Mouse (Mus musculus) thymus, postnatal 36 days (tissue): Measurements from ENCODE around the gene Psg26.
"Not testable (repeated sequence)": the region's sequence is repeated elsewhere in the genome, so short reads cannot be mapped to it uniquely, and the experiment has no call there.

ENCODE experiments used
- DNase-seq, 2 experiments: peaks; one replicate each; pipeline ENCODE4 v3.0.0; 2022; ENCODE audit warnings: mixed read lengths in 2 of 2

Gene Psg26

DNA sequence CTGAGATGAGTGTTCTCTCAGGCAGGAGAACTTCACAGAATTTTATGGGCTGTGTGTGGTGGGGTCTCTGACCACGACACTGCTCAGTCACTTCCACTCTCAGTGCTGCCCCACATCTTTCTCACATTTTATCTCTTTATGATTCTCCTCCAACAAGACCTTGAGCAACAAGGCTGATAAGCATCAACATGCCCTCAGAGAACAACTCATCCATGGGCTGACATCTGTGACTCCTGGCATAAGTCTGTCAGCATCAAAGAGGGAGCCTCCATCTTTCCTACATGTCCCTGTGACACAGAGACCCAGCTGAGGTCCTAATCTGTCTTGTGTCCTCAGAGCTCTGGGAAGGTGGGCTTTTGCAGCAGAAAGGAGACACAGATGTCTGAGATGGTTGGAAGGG is at the start of gene Psg26:
Psg26 (minus strand) TSS at position 101 of the 400 bp plus-strand sequence.
- DNase-seq: no peak

DNA sequence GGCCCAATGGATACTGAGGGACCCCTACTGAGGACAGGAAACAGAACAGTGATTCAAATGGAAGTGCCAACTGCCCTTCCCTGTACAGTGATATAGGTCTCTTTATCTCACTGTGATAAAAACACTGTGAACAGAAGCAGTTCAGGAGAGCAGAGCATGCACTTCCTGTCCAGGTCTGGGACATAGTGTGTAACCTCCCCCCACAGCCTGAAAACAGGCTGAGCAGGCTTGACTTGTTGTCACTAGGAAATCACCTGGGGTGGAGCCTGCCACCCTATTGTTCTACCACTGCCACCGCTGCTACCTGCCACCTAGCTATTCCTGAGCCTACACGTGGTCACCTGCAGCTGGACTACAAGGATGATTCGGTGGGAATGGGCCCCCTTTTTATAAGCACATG is 49.4 kb upstream of the Psg26 start:
- DNase-seq: no peak

DNA sequence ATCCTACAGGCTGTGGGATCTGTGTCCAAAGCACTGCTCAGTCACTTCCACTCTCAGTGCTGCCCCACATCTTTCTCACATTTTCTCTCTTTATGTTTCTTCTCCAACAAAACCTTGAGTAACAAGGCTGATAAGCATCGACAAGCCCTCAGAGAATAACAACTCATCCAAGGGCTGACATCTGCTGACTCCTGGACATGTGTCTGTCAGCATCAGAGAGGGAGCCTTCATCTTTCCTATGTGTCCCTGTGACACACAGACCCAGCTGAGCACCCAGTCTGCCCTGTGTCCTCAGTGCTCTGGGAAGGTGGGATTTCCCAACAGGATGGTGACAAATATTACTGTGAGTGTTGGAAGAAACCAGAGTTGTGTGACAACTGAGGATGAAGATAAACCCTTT is 48.2 kb upstream of the Psg26 start, which contains the start of gene Psg25:
Psg25 (minus strand) TSS at position 101 of the 400 bp plus-strand sequence.
- no peak for DNase-seq

DNA sequence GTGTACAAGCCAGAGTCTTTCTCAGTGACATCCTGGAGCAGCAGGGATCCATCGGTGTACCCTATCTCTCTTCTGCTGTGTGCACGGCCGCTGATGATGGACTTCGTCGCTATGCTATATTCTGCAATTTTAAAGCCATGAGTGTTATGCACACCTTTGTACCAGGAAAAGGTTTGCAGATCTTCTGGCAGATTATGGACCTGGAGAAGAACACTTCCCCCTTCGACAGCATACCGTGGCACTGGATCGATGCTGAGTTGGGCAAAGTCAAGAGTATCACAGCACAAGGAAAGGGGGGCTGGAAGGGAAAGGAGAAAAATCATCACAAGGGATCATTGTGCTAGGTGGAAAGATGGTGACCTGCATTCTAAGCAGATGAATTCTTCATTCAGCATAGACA is 40.7 kb upstream of the Psg26 start:
- no peak for DNase-seq

DNA sequence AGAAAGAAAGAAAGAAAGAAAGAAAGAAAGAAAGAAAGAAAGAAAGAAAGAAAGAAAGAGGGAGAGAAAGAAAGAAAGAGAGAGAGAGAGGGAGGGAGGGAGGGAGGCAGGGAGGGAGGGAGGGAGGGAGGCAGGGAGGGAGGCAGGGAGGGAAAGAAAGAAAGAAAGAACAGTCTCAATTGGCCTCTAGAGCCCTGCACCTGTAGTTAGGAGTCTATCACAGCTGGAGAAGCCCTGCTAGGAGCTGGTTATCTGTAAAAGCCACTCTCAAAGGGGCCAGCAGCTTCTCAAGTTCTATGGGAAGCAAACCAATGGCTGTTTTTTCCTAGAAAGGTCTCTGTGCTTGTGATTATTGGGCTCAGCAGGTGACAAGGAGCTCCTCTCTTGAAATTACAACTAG is 28.9 kb upstream of the Psg26 start:
- DNase-seq: not testable (repeated sequence)

DNA sequence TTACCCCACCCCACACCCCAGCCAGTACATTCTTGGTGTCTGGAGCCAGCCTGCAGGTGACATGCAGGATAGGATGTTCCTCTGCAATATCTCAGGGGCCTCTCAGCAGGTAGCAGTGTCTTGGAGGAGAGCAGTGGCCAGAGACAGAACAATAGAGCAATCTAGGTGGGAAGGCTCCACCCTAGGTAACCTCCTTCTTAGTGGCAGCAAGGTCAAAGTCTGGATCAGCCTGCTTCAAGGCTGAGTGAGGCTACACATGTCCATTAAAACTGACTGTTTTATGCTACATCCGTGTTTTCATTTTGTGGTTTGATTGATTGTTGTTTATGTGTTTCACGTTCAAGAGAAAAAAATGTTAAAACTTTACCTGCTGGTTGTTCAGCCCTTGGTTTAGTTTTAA is 28.4 kb upstream of the Psg26 start:
- not testable (repeated sequence) for DNase-seq

DNA sequence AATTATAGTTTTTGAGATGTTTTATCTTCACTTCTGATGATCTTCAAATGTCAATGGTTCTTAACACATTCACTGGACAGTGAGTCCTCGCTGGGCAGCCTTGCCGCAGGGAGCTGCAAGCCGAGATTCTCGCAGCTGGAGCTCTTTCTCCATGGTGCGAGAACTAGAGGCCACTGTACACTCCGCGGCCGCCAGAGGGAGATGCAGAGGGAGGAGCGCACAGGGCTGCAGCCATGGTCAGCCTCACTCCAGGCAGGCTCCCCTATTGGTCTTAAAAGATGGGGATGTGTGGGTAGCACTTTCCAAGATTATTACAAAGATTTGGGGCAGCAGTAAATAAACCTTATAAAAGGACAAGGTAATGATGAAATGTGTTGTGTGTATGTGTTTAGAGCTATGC is 27.5 kb upstream of the Psg26 start:
- no peak for DNase-seq

DNA sequence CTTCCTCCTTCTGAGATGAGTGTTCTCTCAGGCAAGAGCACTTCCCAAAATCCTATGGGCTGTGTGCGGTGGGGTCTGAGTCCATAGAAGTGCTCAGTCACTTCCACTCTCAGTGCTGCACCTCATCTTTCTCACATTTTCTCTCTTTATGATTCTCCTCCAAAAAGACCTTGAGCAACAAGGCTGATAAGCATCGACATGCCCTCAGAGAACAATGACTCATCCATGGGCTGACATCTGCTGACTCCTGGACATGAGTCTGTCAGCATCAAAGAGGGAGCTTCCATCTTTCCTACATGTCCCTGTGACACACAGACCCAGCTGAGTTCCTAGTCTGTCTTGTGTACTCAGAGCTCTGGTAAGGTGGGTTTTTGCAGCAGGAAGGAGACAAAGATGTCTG is 52.0 kb downstream of the Psg26 start, which contains the start of gene Psg28:
Psg28 (minus strand) TSS at position 101 of the 400 bp plus-strand sequence.
- DNase-seq: not testable (repeated sequence)
